Mouse (Mus musculus): Measurements from ENCODE around the gene Sft2d2.

- TF ChIP-seq NELFE (IDR thresholded peaks at IDR 0.05; ENCODE audit: low read depth, low read length) (no peak), POLR2A (IDR thresholded peaks at IDR 0.05; ENCODE audit: low read depth, low read length) (no peak), JUND (conservative IDR thresholded peaks at IDR 0.05; ENCODE audit: low read depth, low read length) (no peak), MYC (IDR thresholded peaks at IDR 0.05; ENCODE audit: low read depth, low read length) (no peak), JUN (IDR thresholded peaks at IDR 0.05; ENCODE audit: insufficient read depth, low read depth, low read length) (no peak), UBTF (IDR thresholded peaks at IDR 0.05; ENCODE audit: low read depth, low read length) (no peak), MXI1 (IDR thresholded peaks at IDR 0.05; ENCODE audit: low read depth, low read length) (no peak), CTCF (conservative IDR thresholded peaks at IDR 0.05 in 1 of 2, IDR thresholded peaks at IDR 0.05 in 1 of 2; ENCODE audit: low read depth in 2 of 2, low read length in 2 of 2) (no peak), SIN3A (IDR thresholded peaks at IDR 0.05; ENCODE audit: low read length) (no peak), TBP (conservative IDR thresholded peaks at IDR 0.05; ENCODE audit: low read depth, low read length) (no peak), EP300 (IDR thresholded peaks at IDR 0.05; ENCODE audit: low read length) (no peak), ZNF384 (IDR thresholded peaks at IDR 0.05; ENCODE audit: low read depth, low read length) (no peak)
Observed at GRCm38 (mm10) chr1:165205591-165205990, 11.4 kb upstream of the Sft2d2 start.
